Mouse (Mus musculus): ENCODE data around the gene Alg6. TPM values are rescaled to one million over a fixed set of nuclear protein-coding genes. Genes with fewer than 3 reads are reported as not detected.
A peak's percentile ranks its signal among the peaks of the same experiment; 100 is the strongest.

Alg6 gene
- 31.5 and 45.9 TPM in 2 replicates for total RNA-seq (2012; rRNA removed)

DNA sequence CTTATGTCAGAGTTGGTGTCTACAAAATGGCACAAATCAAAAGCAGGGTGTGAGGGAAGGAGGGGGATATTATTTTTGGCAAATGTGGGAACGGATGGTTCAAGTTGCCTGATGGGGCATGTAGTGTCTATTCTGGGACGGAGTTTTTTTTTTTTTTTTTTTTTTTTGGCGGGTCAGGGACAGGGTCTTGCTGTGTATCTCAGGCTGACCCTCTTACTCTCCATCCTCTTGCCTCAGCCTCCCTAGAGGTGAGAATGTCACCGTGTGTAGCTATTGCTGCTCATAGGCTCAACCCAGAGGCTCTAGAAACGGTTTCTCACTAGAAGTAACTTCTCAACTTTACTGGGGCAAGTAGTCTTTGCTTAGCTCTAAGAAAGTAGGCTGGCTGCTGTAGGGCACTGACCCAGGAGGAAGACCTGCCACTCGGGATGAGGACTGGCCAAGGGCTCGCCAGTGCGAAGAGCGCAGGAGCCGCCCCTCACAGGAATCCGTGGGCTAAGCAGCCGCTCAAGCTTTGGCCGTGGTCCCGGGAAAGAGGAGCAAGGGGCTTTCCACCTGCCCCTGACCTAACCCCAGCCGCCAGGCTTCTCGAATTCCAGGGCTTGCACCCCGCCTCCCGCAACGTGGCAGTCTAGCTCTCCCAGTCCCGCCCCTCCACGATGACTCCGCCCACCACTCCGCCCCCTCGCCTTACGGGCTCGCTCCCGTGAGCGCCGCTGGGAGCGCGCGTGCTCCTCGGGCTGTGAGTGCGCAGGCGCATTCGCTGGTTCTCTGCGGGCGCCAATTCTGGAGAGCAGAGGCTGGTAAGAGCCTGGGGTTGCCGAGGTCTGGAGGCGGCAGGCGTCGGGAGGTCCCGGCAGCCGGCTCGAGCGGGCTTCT, at the start of gene Alg6:
Gene Alg6, plus strand, starts transcription at position 761 of the 879 bp plus-strand sequence.
- H3K4me1 ChIP-seq (ENCODE audit: control insufficient read depth in 2 of 2, insufficient read depth in 2 of 2, low read length in 2 of 2, poor library complexity in 1 of 2) = no peaks in the 10 kb centered on the region; a peak in 1 of 4 replicates
- TF ChIP-seq HCFC1 (IDR thresholded peaks at IDR 0.05; ENCODE audit: borderline replicate concordance, insufficient read depth, low read length) = peak; percentile 28; the same call in 1 of the 2 replicates
- TF ChIP-seq ZNF384 (IDR thresholded peaks at IDR 0.05; ENCODE audit: low read depth, low read length) = peak; percentile 79
- no peak for TF ChIP-seq ZC3H11A (IDR thresholded peaks at IDR 0.05; ENCODE audit: borderline replicate concordance, low read depth, low read length)
- peaks cover 4% of the 10 kb centered on the region; the same call in 1 of the 2 replicates for H3K36me3 ChIP-seq (ENCODE audit: control insufficient read depth, insufficient read depth, low read length, poor library complexity, severe bottlenecking)
- 0 out of 2 replicates have a peak within 1 kb of the TSS, but pooled peaks have one; percentile 12 for H3K27ac ChIP-seq (ENCODE audit: insufficient read depth, low read depth, low read length, poor library complexity, severe bottlenecking)
- peak within 1 kb of the TSS; percentile 81 to 99 for H3K4me3 ChIP-seq (ENCODE audit: insufficient read depth in 1 of 2, low read depth in 1 of 2, low read length in 2 of 2, poor library complexity in 1 of 2, severe bottlenecking in 1 of 2)
- in situ Hi-C loops (cut with MboI; ENCODE audit: low sequenced_read_pairs in 2 of 2, unreplicated experiment in 2 of 2) = no loop called here
- peak within 1 kb of the TSS; percentile 90 for H3K9ac ChIP-seq (ENCODE audit: insufficient read depth, low read depth, low read length, poor library complexity, severe bottlenecking)
- H3K9me3 ChIP-seq (ENCODE audit: control insufficient read depth, insufficient read depth, low read depth, low read length) = no peaks in the 10 kb centered on the region
- DNase-seq (ENCODE audit: low read depth, low spot score) = peak; percentile 94

DNA sequence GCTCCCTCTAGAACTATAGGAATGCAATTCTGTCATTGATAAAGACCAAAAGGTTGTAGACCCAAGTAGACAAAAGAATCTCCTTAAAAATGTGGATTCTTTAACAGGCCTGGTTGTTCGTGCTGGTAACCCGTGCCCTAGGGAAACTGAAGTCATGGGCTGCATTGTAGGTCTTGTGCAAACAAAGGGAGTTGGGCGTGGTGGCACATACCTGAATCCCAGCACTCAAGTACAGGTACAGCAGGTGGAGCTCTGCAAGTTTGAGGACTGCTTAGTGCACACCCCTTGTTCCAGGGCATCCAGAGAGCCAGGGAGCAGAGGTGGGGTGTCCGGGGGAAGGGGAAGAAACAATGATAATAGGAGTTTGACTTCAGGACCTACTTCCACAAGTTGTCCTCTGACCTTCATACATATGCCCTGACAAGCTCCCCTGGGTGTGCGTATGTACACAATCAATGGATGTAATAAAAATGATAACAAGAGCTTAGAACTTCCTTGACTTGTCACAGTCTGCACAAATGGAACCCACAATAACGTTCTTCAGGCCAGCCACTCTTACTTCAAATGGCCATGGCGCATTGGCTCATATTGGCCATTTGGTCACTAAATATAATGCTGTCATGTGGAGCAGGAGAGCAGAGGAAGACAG, 45.1 kb upstream of the Alg6 start:
- TF ChIP-seq CHD2 (IDR thresholded peaks at IDR 0.05; ENCODE audit: low read depth, low read length) (0 out of 2 replicates have a peak, but pooled peaks have one; percentile 28), MAFK (IDR thresholded peaks at IDR 0.05; ENCODE audit: insufficient read depth, low read depth, low read length) (no peak)
- H3K4me3 ChIP-seq (ENCODE audit: insufficient read depth in 1 of 2, low read depth in 1 of 2, low read length in 2 of 2, poor library complexity in 1 of 2, severe bottlenecking in 1 of 2) = no peak overlapping the region
- H3K4me1 ChIP-seq (ENCODE audit: control insufficient read depth in 2 of 2, insufficient read depth in 2 of 2, low read length in 2 of 2, poor library complexity in 1 of 2) = peaks cover 12 to 20% of the 10 kb centered on the region in 2 experiments
- no peaks in the 10 kb centered on the region for H3K9me3 ChIP-seq (ENCODE audit: control insufficient read depth, insufficient read depth, low read depth, low read length)
- peak overlapping the region; percentile 54; the same call in 1 of the 2 replicates for H3K27ac ChIP-seq (ENCODE audit: insufficient read depth, low read depth, low read length, poor library complexity, severe bottlenecking)
- in situ Hi-C loops (cut with MboI; ENCODE audit: low sequenced_read_pairs in 2 of 2, unreplicated experiment in 2 of 2) = no loop called here
- H3K36me3 ChIP-seq (ENCODE audit: control insufficient read depth, insufficient read depth, low read length, poor library complexity, severe bottlenecking) = no peaks in the 10 kb centered on the region
- no peak overlapping the region for H3K9ac ChIP-seq (ENCODE audit: insufficient read depth, low read depth, low read length, poor library complexity, severe bottlenecking)
- DNase-seq (ENCODE audit: low read depth, low spot score) = peak; percentile 72

DNA sequence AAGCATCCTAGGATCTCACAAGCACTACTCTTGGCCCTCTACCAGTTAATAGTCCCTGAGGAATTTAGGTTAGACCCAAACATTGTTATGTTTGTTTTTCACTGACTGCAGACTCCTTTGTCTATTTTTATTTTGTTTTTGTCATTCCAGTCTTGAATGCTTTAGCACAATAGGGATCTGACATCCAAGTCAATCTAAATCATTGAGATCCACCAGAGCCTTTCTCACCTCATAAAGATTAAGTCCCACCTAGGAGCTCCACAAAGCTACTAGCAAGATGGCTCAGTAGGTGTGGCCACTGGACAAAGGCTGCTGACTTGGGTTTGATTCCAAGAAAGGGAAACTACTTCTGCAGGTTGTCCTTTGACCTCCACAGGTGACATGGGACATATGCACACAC, 40.3 kb upstream of the Alg6 start:
- no peak overlapping the region for H3K4me3 ChIP-seq (ENCODE audit: insufficient read depth in 1 of 2, low read depth in 1 of 2, low read length in 2 of 2, poor library complexity in 1 of 2, severe bottlenecking in 1 of 2)
- TF ChIP-seq MAFK (IDR thresholded peaks at IDR 0.05; ENCODE audit: insufficient read depth, low read depth, low read length) (no peak), ZNF384 (IDR thresholded peaks at IDR 0.05; ENCODE audit: low read depth, low read length) (no peak), ZC3H11A (IDR thresholded peaks at IDR 0.05; ENCODE audit: borderline replicate concordance, low read depth, low read length) (no peak), CHD2 (IDR thresholded peaks at IDR 0.05; ENCODE audit: low read depth, low read length) (no peak), HCFC1 (IDR thresholded peaks at IDR 0.05; ENCODE audit: borderline replicate concordance, insufficient read depth, low read length) (no peak)

DNA sequence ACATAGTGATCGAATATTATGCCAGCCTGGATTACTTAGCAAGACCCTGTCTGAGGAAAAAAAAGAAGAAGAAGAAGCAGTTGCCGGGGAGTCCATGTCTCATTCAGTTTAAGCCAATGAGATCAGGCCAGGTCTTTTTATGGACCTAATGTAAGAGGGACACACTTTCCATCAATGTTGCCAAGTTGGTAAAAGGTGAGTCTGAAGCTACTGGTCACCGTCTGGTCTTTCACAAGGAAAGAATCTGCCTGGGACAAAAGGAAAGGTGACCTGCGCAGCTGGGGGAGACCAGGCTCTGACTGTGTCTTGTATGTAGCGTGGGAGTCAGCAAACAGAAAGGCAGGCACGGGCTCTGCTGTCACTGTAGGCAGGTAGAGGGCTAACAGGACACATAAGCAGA, 31.5 kb upstream of the Alg6 start:
- in situ Hi-C loops (cut with MboI; ENCODE audit: low sequenced_read_pairs in 2 of 2, unreplicated experiment in 2 of 2) = no loop called here
- no peaks in the 10 kb centered on the region for H3K4me1 ChIP-seq (ENCODE audit: control insufficient read depth in 2 of 2, insufficient read depth in 2 of 2, low read length in 2 of 2, poor library complexity in 1 of 2)
- no peaks in the 10 kb centered on the region for H3K36me3 ChIP-seq (ENCODE audit: control insufficient read depth, insufficient read depth, low read length, poor library complexity, severe bottlenecking)
- TF ChIP-seq ZNF384 (IDR thresholded peaks at IDR 0.05; ENCODE audit: low read depth, low read length) = no peak
- TF ChIP-seq CHD2 (IDR thresholded peaks at IDR 0.05; ENCODE audit: low read depth, low read length) = no peak
- TF ChIP-seq HCFC1 (IDR thresholded peaks at IDR 0.05; ENCODE audit: borderline replicate concordance, insufficient read depth, low read length) = no peak
- TF ChIP-seq ZC3H11A (IDR thresholded peaks at IDR 0.05; ENCODE audit: borderline replicate concordance, low read depth, low read length) = no peak
- TF ChIP-seq MAFK (IDR thresholded peaks at IDR 0.05; ENCODE audit: insufficient read depth, low read depth, low read length) = no peak
- no peak overlapping the region for H3K4me3 ChIP-seq (ENCODE audit: insufficient read depth in 1 of 2, low read depth in 1 of 2, low read length in 2 of 2, poor library complexity in 1 of 2, severe bottlenecking in 1 of 2)
- H3K27ac ChIP-seq (ENCODE audit: insufficient read depth, low read depth, low read length, poor library complexity, severe bottlenecking) = no peak overlapping the region
- no peaks in the 10 kb centered on the region for H3K9me3 ChIP-seq (ENCODE audit: control insufficient read depth, insufficient read depth, low read depth, low read length)
- H3K9ac ChIP-seq (ENCODE audit: insufficient read depth, low read depth, low read length, poor library complexity, severe bottlenecking) = no peak overlapping the region
- no peak for DNase-seq (ENCODE audit: low read depth, low spot score)

More for the DNA sequence above, 40.3 kb upstream of the Alg6 start:
- Histone ChIP-seq H3K9me3 (ENCODE audit: control insufficient read depth, insufficient read depth, low read depth, low read length) (no peaks in the 10 kb centered on the region), H3K36me3 (ENCODE audit: control insufficient read depth, insufficient read depth, low read length, poor library complexity, severe bottlenecking) (no peaks in the 10 kb centered on the region), H3K9ac (ENCODE audit: insufficient read depth, low read depth, low read length, poor library complexity, severe bottlenecking) (no peak overlapping the region), H3K4me1 (ENCODE audit: control insufficient read depth in 2 of 2, insufficient read depth in 2 of 2, low read length in 2 of 2, poor library complexity in 1 of 2) (peaks cover 0 to 10% of the 10 kb centered on the region in 2 experiments; a peak in 2 of 4 replicates), H3K27ac (ENCODE audit: insufficient read depth, low read depth, low read length, poor library complexity, severe bottlenecking) (no peak overlapping the region)
- in situ Hi-C loops (cut with MboI; ENCODE audit: low sequenced_read_pairs in 2 of 2, unreplicated experiment in 2 of 2) = no loop called here
- no peak for DNase-seq (ENCODE audit: low read depth, low spot score)

Data from ES-E14 (cell line).